Mouse (Mus musculus) gastrocnemius, postnatal 14 days (tissue): ENCODE measurements around the gene Rnase2b. TPM values are rescaled to one million over a fixed set of nuclear protein-coding genes. Genes with fewer than 3 reads are reported as not detected.

Experiments used
- total RNA-seq, 2 experiments: library from RNA; stranded (reverse); gene quantifications; 2 replicates each; pipeline ENCODE4 v1.2.3; 2021

The Rnase2b gene
- total RNA-seq, 2 experiments from 2014 or later: not detected

Other genes starting within 250 kb of the Rnase2b start
- 10 to 100 TPM; 40.0 to 42.1 TPM for gene Osgep, start 237.4 kb upstream of the Rnase2b start, total RNA-seq
- gene Apex1, start 237.3 kb upstream of the Rnase2b start, total RNA-seq: 10 to 100 TPM; 32.7 to 33.4 TPM
- 10 to 100 TPM; 12.6 to 16.4 TPM for gene Pip4p1, start 231.4 kb upstream of the Rnase2b start, total RNA-seq
- 1 to 10 TPM; 4.6 to 6.8 TPM for gene Pnp, start 231.2 kb upstream of the Rnase2b start, total RNA-seq
- 1 to 10 TPM; 4.6 to 6.6 TPM for gene Gm49342, start 217.7 kb upstream of the Rnase2b start, total RNA-seq
- under 1 TPM; 0.29 to 0.49 TPM for gene Pnp2, start 206.3 kb upstream of the Rnase2b start, total RNA-seq
- gene Rnase10, start 154.5 kb upstream of the Rnase2b start, total RNA-seq: not detected
- not detected for gene Rnase9, start 120.4 kb upstream of the Rnase2b start, total RNA-seq
- not detected for gene Rnase11, start 112.1 kb upstream of the Rnase2b start, total RNA-seq
- not detected for gene Rnase12, start 104.6 kb upstream of the Rnase2b start, total RNA-seq
- not detected for gene Olfr750, start 87.8 kb upstream of the Rnase2b start, total RNA-seq
- 10 to 100 TPM; 46.5 to 51.1 TPM for gene Rnase4, start 71.2 kb upstream of the Rnase2b start, total RNA-seq
- 1 to 10 TPM; 3.6 to 3.8 TPM for gene Ang, start 71.1 kb upstream of the Rnase2b start, total RNA-seq
- gene Eddm3b, start 47.8 kb upstream of the Rnase2b start, total RNA-seq: not detected
- gene Rnase6, start 38.4 kb upstream of the Rnase2b start, total RNA-seq: under 1 TPM; 0.18 to 0.64 TPM
- not detected for gene Rnase1, start 15.5 kb upstream of the Rnase2b start, total RNA-seq
- not detected for gene Ang2, start 36.9 kb downstream of the Rnase2b start, total RNA-seq
- gene Ear14, start 41.1 kb downstream of the Rnase2b start, total RNA-seq: not detected
- under 1 TPM in 1 of 2 experiments, not detected in 1; 0.64 TPM for gene Rnase2a, start 93.9 kb downstream of the Rnase2b start, total RNA-seq
- gene Gm7247, start 199.5 kb downstream of the Rnase2b start, total RNA-seq: not detected
- not detected for gene Vmn2r88, start 248.6 kb downstream of the Rnase2b start, total RNA-seq